Mouse (Mus musculus): ENCODE results near the gene Socs7.

GRCm38 (mm10) chr11:97406094-97406951 lies 44.0 kb downstream of the Socs7 start:
- TF ChIP-seq POLR2A (IDR thresholded peaks at IDR 0.05; ENCODE audit: low read depth, low read length), result no peak
- TF ChIP-seq CTCF (IDR thresholded peaks at IDR 0.05; ENCODE audit: extremely low read depth, insufficient read depth, insufficient read length, insufficient replicate concordance), result no peak

All from spleen, adult 2 months (tissue).